Mouse (Mus musculus) retina, postnatal 1 day (tissue): Measurements from ENCODE around the gene Syt3.

ENCODE experiments used
- DNase-seq: peaks from one replicate; pipeline ENCODE4 v3.0.0-alpha.2; 2012

Syt3 gene

GRCm38 (mm10) chr7:44383980-44384715 lies at the start of gene Syt3:
Syt3 (plus strand) TSS chr7:44384102.
- peak; percentile 80 for DNase-seq

- no peak for DNase-seq
Measured at GRCm38 (mm10) chr7:44334139-44334538, 49.8 kb upstream of the Syt3 start.

GRCm38 (mm10) chr7:44335031-44335878 lies 48.6 kb upstream of the Syt3 start:
- DNase-seq = peak; percentile 75

GRCm38 (mm10) chr7:44336046-44337021 lies 47.6 kb upstream of the Syt3 start:
- DNase-seq = peak; percentile 58

GRCm38 (mm10) chr7:44337121-44337849 lies 46.6 kb upstream of the Syt3 start:
- DNase-seq = no peak

GRCm38 (mm10) chr7:44340226-44340625 lies 43.7 kb upstream of the Syt3 start:
- no peak for DNase-seq

- no peak for DNase-seq
Measured at GRCm38 (mm10) chr7:44341119-44341518, 42.8 kb upstream of the Syt3 start.

- DNase-seq = no peak
Measured at GRCm38 (mm10) chr7:44341714-44342113, 42.2 kb upstream of the Syt3 start.

GRCm38 (mm10) chr7:44343459-44344015 lies 40.4 kb upstream of the Syt3 start:
- DNase-seq = peak; percentile 60

- DNase-seq = no peak
Measured at GRCm38 (mm10) chr7:44344622-44345021, 39.3 kb upstream of the Syt3 start.

GRCm38 (mm10) chr7:44349043-44349442 lies 34.9 kb upstream of the Syt3 start:
- peak; percentile 31 for DNase-seq

- peak; percentile 94 for DNase-seq
Measured at GRCm38 (mm10) chr7:44350957-44351711, 32.8 kb upstream of the Syt3 start.

- peak; percentile 36 for DNase-seq
Measured at GRCm38 (mm10) chr7:44351881-44352749, 31.8 kb upstream of the Syt3 start.

- DNase-seq = peak; percentile 31
Measured at GRCm38 (mm10) chr7:44352750-44353600, 30.9 kb upstream of the Syt3 start.

- DNase-seq = peak; percentile 54
Measured at GRCm38 (mm10) chr7:44353601-44354340, 30.1 kb upstream of the Syt3 start.

GRCm38 (mm10) chr7:44355411-44355810 lies 28.5 kb upstream of the Syt3 start:
- peak; percentile 35 for DNase-seq

- peak; percentile 34 for DNase-seq
Measured at GRCm38 (mm10) chr7:44356590-44357481, 27.1 kb upstream of the Syt3 start.
